Mouse (Mus musculus) right cerebral cortex, postnatal 36 days (tissue): ENCODE data around the gene Tmem178b.

Source experiments
- DNase-seq, 2 experiments: peaks; one replicate each; pipeline ENCODE4 v3.0.0; 2022; ENCODE audit warnings: low spot score in 2 of 2, mixed read lengths in 1 of 2

Tmem178b gene

GRCm38 (mm10) chr6:40249939-40250338 is 376.9 kb downstream of the Tmem178b start:
- no peak for DNase-seq

- no peak for DNase-seq
Observed at GRCm38 (mm10) chr6:40263687-40264086, 390.6 kb downstream of the Tmem178b start.

DNA sequence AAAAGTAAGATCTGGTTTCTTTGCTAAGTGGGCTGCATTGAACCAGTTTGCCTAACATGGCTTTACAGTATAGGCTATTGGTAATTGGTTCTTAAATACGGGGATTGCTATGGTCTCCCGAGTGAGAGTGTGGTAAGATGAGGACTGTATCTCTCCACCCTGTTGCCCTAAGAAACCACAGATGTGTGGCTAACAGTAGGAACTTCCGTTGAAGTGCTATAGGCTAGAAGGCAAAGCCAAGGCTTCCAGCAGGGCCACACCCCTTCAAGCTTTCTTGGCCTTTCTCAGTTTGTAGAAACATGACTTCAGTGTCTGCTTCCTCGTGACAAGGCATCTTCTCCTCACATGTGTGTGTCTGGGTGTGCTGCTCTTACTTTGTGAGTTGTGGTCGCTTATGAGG is 427.6 kb downstream of the Tmem178b start:
- no peak for DNase-seq

GRCm38 (mm10) chr6:40303379-40303778 is 430.3 kb downstream of the Tmem178b start:
- peak; percentile 61 to 71 for DNase-seq
